Mouse (Mus musculus) forebrain, postnatal 0 days (tissue): ENCODE results near the gene Cradd. TPM values are rescaled to one million over a fixed set of nuclear protein-coding genes. Genes with fewer than 3 reads are reported as not detected.
A peak's percentile ranks its signal among the peaks of the same experiment; 100 is the strongest.

Experiments used
- ATAC-seq: fragments of 200-750 bp; cut with Nextera tagmentation; 2 replicates; pipeline ENCODE4 v1.8.0; 2017; ENCODE audit warnings: mild to moderate bottlenecking, moderate library complexity
- DNase-seq: peaks from one replicate; pipeline ENCODE4 v3.0.0-alpha.2; 2015
- H3K27ac ChIP-seq: fragments of 300-500 bp; sonication (generic); 2 replicates; pipeline ENCODE4 v1.5.1; 2014; ENCODE audit warnings: low read depth, mild to moderate bottlenecking, antibody characterized with exemption, low read length, moderate library complexity, mixed read lengths
- H3K27me3 ChIP-seq: fragments of 300-500 bp; sonication (generic); 2 replicates; pipeline ENCODE4 v1.6.1; 2014; ENCODE audit warnings: mild to moderate bottlenecking, low read length, mixed read lengths; ENCODE audit not compliant: insufficient read depth
- H3K36me3 ChIP-seq: fragments of 300-500 bp; sonication (generic); 2 replicates; pipeline ENCODE4 v1.6.1; 2014; ENCODE audit warnings: mild to moderate bottlenecking, moderate library complexity; ENCODE audit not compliant: insufficient read depth
- H3K4me1 ChIP-seq: fragments of 300-500 bp; sonication (generic); 2 replicates; pipeline ENCODE4 v1.6.1; 2014; ENCODE audit warnings: antibody characterized with exemption; ENCODE audit not compliant: insufficient read depth
- H3K4me2 ChIP-seq: fragments of 300-500 bp; sonication (generic); 2 replicates; pipeline ENCODE4 v1.6.1; 2014; ENCODE audit warnings: low read depth, mild to moderate bottlenecking, moderate library complexity
- H3K4me3 ChIP-seq: fragments of 300-500 bp; sonication (generic); 2 replicates; pipeline ENCODE4 v1.5.1; 2014; ENCODE audit warnings: low read depth, low read length, mixed read lengths
- H3K9ac ChIP-seq: fragments of 300-500 bp; sonication (generic); 2 replicates; pipeline ENCODE4 v1.6.1; 2014; ENCODE audit warnings: mild to moderate bottlenecking
- H3K9me3 ChIP-seq: fragments of 300-500 bp; sonication (generic); 2 replicates; pipeline ENCODE4 v1.6.1; 2016; ENCODE audit warnings: low read length
- CTCF ChIP-seq: sonication (generic); IDR thresholded peaks from 2 replicates; pipeline ENCODE4 v1.5.1; 2016; ENCODE audit warnings: antibody characterized with exemption, control low read depth, low read depth
- WGBS: fragments of 180-500 bp; shearing (Covaris S2); extraction: QIAGEN DNeasy Blood & Tissue Kit; methylation state at CpG from one replicate; pipeline ENCODE4 v1.1.7; 2014; 5-methylcytosine and 5-hydroxymethylcytosine counted together
- polyA plus RNA-seq: library from polyadenylated mRNA; unstranded; fragments of >200 nt; fragmentation: Nextera tagmentation; extraction: Ambion mirVana; gene quantifications from 2 replicates; pipeline ENCODE4 v1.2.1, GENCODE M21; 2015
- total RNA-seq: library from RNA; depleted of rRNA; stranded (reverse); fragments of >200 nt; gene quantifications from 2 replicates; pipeline ENCODE4 v1.2.3, GENCODE M21; 2014

The Cradd gene
- total and polyA plus RNA-seq, 2 experiments from 2014 or later: 8.3 to 10.3 TPM

- WGBS: 44% methylated on average over 2 of the region's 2 CpGs
- Histone ChIP-seq H3K36me3 (no peaks in the 10 kb centered on the region), H3K27me3 (peaks cover 4% of the 10 kb centered on the region; the same call in 1 of the 2 replicates), H3K4me1 (no peaks in the 10 kb centered on the region), H3K4me3 (no peak overlapping the region), H3K4me2 (no peak overlapping the region), H3K9me3 (no peaks in the 10 kb centered on the region), H3K9ac (no peak overlapping the region), H3K27ac (no peak overlapping the region)
- no peak for DNase-seq
- no peak for TF ChIP-seq CTCF
- ATAC-seq: no peak
Observed at GRCm38 (mm10) chr10:95261279-95261678, 62.7 kb downstream of the Cradd start.

- Histone ChIP-seq H3K36me3 (no peaks in the 10 kb centered on the region), H3K4me2 (no peak overlapping the region), H3K27me3 (peaks cover 4% of the 10 kb centered on the region; the same call in 1 of the 2 replicates), H3K9me3 (no peaks in the 10 kb centered on the region), H3K4me1 (no peaks in the 10 kb centered on the region), H3K4me3 (no peak overlapping the region), H3K9ac (no peak overlapping the region), H3K27ac (no peak overlapping the region)
- 90% methylated on average over 3 of the region's 3 CpGs for WGBS
- ATAC-seq (no peak), DNase-seq (no peak)
- TF ChIP-seq CTCF: no peak
Observed at GRCm38 (mm10) chr10:95260420-95260819, 63.5 kb downstream of the Cradd start.

DNA sequence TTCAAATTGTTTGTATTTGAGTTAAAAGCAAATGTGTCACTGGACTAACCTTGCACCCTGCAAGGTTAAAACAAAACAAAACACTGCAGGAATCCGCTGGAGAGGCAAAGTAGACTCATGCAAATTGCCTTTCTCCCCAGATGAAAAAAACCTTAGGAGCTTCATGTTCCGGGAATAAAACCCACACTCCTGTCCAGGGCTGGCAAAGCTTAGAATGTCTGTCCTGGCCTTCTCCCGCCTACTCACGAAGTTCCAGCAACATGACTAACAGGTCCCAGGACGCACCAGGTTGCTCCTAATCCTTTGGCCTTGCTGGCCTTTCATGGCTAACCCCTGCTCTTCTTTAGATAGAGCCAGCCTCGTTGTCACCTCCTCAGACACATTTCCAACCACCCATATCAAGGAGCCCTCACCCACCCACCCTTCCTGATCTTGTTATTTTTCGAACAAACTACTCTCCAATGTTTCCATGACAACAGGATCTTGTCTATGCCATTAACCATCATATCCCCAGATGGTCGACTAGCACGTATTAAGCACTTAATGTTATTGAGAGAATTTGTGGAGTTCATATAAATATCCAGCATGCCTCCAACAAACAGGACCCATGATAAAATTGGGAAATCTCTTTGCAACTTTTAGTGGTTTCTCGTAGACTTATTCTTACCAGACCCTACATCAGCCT lies 65.3 kb downstream of the Cradd start:
- H3K27ac ChIP-seq: no peak overlapping the region
- H3K4me3 ChIP-seq: no peak overlapping the region
- no peaks in the 10 kb centered on the region; the same call in 1 of the 2 replicates for H3K27me3 ChIP-seq
- ATAC-seq (0 out of 2 replicates have a peak, but pooled peaks have one; percentile 34), DNase-seq (peak; percentile 20)
- H3K9ac ChIP-seq: no peak overlapping the region
- WGBS: 56% methylated on average over 10 of the region's 10 CpGs
- peaks cover 12% of the 10 kb centered on the region for H3K4me1 ChIP-seq
- TF ChIP-seq CTCF: no peak
- no peaks in the 10 kb centered on the region for H3K9me3 ChIP-seq
- no peaks in the 10 kb centered on the region for H3K36me3 ChIP-seq
- no peak overlapping the region for H3K4me2 ChIP-seq

DNA sequence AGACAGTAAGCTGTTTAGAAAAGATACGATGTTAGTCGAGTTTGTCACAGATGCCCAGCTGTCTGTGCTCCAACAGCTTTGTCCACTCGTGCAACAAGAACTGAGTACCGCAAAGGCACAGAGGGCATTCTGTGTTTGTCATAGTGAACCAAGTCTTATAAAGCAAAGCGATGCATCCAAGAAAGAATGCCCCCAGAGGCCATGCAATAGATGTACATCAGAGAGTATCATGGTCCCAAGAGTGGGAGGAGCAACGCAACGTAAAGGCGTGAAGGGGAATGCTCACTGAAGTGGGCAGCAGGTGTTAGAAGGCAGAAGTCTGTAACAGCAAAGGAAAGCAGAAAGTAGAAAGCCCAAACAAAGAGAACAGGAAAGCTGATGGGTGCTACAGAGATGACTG lies 66.0 kb downstream of the Cradd start:
- Histone ChIP-seq H3K27ac (no peak overlapping the region), H3K4me1 (peaks cover 12% of the 10 kb centered on the region), H3K36me3 (no peaks in the 10 kb centered on the region), H3K27me3 (no peaks in the 10 kb centered on the region; the same call in 1 of the 2 replicates), H3K4me2 (no peak overlapping the region), H3K9me3 (no peaks in the 10 kb centered on the region), H3K4me3 (no peak overlapping the region), H3K9ac (no peak overlapping the region)
- peak; percentile 26 for DNase-seq
- peak; percentile 42 for TF ChIP-seq CTCF
- ATAC-seq: peak; percentile 42; the same call in 1 of the 2 replicates
- 56% methylated on average over 8 of the region's 8 CpGs for WGBS

DNA sequence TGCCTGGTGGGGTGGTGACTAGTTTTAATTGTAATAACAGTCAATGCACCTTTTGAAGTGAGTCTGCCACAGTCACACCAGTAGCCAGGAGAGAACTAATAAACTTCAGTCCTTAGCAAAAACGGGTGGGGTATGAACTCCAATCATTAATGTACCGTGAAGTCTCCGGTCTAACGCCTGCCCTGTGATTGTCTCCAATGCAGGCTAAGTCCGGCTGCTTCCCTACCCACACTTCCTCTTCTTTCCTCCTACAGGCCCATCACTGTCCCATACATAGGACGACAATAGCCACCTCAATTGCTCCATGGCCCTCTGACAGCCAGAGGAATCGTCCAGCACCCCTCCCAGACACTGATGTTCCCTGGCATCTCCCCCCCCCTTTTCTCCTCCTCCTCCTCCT lies 67.8 kb downstream of the Cradd start:
- TF ChIP-seq CTCF: no peak
- DNase-seq (no peak), ATAC-seq (no peak)
- Histone ChIP-seq H3K4me2 (no peak overlapping the region), H3K4me1 (peaks cover 12% of the 10 kb centered on the region), H3K9me3 (no peaks in the 10 kb centered on the region), H3K9ac (no peak overlapping the region), H3K27ac (no peak overlapping the region), H3K4me3 (no peak overlapping the region), H3K27me3 (no peaks in the 10 kb centered on the region), H3K36me3 (no peaks in the 10 kb centered on the region)
- 28% methylated on average over 7 of the region's 7 CpGs for WGBS

DNA sequence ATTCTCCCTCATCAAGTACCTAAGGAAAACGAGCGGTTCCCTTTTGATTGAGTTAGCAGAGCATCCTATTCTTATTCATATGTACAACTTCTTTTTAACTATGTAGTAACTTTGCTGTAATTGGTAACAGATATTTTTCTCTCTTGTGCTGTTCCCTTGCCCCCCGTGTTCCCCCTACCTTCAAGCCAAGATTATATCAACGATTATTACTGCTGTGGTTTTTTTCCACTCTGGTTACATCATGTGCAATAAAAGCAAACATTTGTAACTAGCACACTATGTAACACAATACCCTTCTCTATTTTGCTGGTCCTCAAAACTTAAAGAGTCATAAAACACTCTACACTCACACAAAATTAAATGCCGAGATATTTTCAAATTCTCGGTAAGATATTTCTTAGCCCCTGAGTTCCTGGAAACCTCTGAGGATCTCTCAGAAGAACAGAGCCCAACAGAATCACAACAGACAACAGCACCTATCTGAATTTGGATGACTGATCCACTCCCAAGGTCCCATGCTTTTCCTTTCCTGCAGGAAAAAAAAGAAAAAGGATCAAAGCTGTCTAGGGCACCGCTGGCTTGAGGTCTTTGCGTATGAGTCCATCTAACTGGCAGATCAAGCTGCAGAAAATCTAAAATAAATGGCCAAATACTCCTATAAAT lies 68.8 kb downstream of the Cradd start:
- no peaks in the 10 kb centered on the region for H3K9me3 ChIP-seq
- H3K27ac ChIP-seq: no peak overlapping the region
- H3K4me2 ChIP-seq: peak overlapping the region; percentile 38; the same call in 1 of the 2 replicates
- H3K4me3 ChIP-seq: no peak overlapping the region
- ATAC-seq (no peak), DNase-seq (no peak)
- WGBS: 51% methylated on average over 8 of the region's 8 CpGs
- H3K36me3 ChIP-seq: no peaks in the 10 kb centered on the region
- no peak for TF ChIP-seq CTCF
- peaks cover 12% of the 10 kb centered on the region for H3K4me1 ChIP-seq
- no peak overlapping the region for H3K9ac ChIP-seq
- H3K27me3 ChIP-seq: no peaks in the 10 kb centered on the region

- H3K36me3 ChIP-seq: no peaks in the 10 kb centered on the region
- peak; percentile 66 for DNase-seq
- H3K4me1 ChIP-seq: peaks cover 12% of the 10 kb centered on the region
- no peak overlapping the region for H3K4me3 ChIP-seq
- ATAC-seq: peak; percentile 59; the same call in 1 of the 2 replicates
- no peaks in the 10 kb centered on the region for H3K27me3 ChIP-seq
- no peaks in the 10 kb centered on the region for H3K9me3 ChIP-seq
- 9% methylated on average over 13 of the region's 13 CpGs for WGBS
- no peak overlapping the region for H3K27ac ChIP-seq
- H3K9ac ChIP-seq: no peak overlapping the region
- peak; percentile 30; the same call in 1 of the 2 replicates for TF ChIP-seq CTCF
- peak overlapping the region; percentile 38 for H3K4me2 ChIP-seq
Observed at GRCm38 (mm10) chr10:95254453-95255001, 69.4 kb downstream of the Cradd start.
